Mouse (Mus musculus) ES-E14 (cell line): ENCODE data around the gene Gm49384.
A peak's percentile ranks its signal among the peaks of the same experiment; 100 is the strongest.

ENCODE experiments used
- CHD2 ChIP-seq: IDR thresholded peaks from 2 replicates; pipeline ENCODE4 v1.6.1; 2014; ENCODE audit warnings: mild to moderate bottlenecking, low read depth, low read length, inconsistent platforms
- HCFC1 ChIP-seq: IDR thresholded peaks from 2 replicates; pipeline ENCODE4 v1.6.1; 2012; ENCODE audit warnings: low read length, inconsistent platforms, borderline replicate concordance; ENCODE audit not compliant: insufficient read depth
- MAFK ChIP-seq: IDR thresholded peaks from 2 replicates; pipeline ENCODE4 v1.6.1; 2014; ENCODE audit warnings: mild to moderate bottlenecking, low read depth, low read length, inconsistent platforms; ENCODE audit not compliant: insufficient read depth
- ZC3H11A ChIP-seq: IDR thresholded peaks from 2 replicates; pipeline ENCODE4 v1.6.1; 2012; ENCODE audit warnings: low read depth, mild to moderate bottlenecking, inconsistent platforms, low read length, borderline replicate concordance
- ZNF384 ChIP-seq: IDR thresholded peaks from 2 replicates; pipeline ENCODE4 v1.6.1; 2012; ENCODE audit warnings: low read depth, low read length, inconsistent platforms

DNA sequence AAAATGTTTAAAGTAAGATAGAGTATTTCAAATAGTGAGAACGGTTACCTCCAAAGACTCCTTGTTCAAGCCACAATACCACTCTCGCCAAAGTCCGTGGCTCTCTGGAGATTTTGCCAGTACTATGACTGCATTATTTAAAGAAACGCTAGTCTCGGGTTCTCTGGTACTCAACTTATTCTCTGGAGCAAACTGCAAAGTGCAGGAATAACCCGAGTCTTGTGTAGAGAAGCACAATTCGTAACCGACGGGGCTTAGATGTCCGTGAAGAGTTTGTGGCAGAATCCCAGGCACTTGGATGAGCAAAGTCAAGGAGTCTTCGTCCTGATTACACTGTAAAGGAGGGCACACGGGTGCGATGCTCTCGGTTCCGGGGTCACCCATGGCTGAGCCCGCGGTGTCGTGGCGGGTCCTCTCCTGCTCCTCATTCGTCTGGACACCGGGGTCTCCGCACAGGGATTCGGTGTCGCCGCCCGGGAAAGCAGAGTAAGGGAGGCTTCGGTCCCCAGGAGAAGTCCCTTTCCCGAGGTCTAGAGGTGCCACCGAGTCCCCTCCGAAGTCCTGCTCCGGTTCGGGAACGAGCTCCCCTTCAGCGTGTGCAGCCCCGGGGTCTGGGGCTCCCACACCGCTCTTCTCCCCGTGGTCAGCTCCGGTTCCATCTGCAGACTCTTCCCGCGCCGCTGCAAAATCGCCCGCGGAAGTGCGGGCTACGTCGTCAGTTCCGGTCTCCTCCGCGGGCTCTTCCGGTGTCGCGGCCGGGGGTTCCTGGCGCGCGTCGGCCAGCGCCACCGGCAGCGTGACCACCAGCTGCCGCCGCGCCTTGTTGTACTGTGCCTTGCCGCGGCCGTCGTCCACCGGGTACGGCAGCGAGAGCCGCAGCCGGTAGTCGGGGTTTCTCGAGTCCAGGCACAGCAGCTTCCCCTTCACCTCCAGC, 7.4 kb downstream of the Gm49384 start, which contains the start of gene Gm49383:
- no peak for TF ChIP-seq ZC3H11A
- no peak for TF ChIP-seq ZNF384
- TF ChIP-seq CHD2 = no peak
- TF ChIP-seq HCFC1 = 0 out of 2 replicates have a peak, but pooled peaks have one; percentile 33
- no peak for TF ChIP-seq MAFK
